Mouse (Mus musculus) cerebral cortex, adult 2 months (tissue): ENCODE results near the gene Relch.

Experiments used
- WGBS: fragments of 180-500 bp; shearing (Covaris S2); methylation state at CpG from one replicate; pipeline ENCODE4 v1.1.7; 2018; 5-methylcytosine and 5-hydroxymethylcytosine counted together

The Relch gene

GRCm38 (mm10) chr1:105663171-105663961 lies at the start of gene Relch, which contains the start of gene Pign:
Gene Relch, plus strand, starts transcription at chr1:105663861.
Gene Pign, minus strand, starts transcription at chr1:105663677.
- WGBS, result under 1% methylated on average over 41 of the region's 41 CpGs

DNA sequence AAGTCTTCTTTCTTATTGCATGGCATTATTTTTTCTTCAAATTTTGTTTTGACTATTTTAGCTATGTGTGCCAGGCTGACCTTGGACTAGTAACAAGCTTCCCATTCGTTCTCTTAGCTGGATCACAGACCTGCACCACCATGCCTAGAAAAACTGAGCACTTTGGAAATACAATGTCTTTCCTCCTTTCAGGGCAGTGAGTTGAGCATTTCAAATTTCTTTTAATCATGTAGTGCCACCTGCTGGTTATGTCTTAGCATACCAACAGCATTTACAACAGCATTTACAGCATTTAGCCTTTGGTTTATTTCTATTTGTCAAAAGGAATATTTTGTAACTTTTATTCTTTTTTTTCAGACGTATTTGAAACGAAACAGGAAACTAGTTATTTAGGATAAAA lies 33.2 kb upstream of the Relch start:
- WGBS, result 19% methylated on average over 3 of the region's 3 CpGs

GRCm38 (mm10) chr1:105644093-105644492 lies 19.6 kb upstream of the Relch start:
- 91% methylated on average over 3 of the region's 3 CpGs for WGBS

DNA sequence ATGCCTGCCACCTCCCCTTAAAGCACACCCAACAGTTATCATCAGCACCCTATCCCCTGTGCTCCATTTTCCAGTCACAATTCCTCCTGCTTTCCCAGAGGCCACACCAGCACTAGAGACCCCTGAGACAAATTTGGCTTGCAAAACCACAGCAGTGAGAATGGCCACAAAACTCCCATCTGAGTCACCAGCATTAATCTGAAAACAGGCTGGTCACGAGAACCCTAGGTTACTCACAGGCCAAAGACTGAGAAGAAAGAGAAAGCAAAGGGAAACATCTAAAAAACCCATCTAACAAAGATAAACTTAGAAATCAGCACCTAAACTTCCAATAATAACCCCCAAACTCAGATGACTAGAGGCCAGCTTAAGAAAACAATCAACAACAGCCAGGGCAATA lies 13.0 kb upstream of the Relch start:
- WGBS, result 89% methylated on average over 1 of the region's 1 CpGs

DNA sequence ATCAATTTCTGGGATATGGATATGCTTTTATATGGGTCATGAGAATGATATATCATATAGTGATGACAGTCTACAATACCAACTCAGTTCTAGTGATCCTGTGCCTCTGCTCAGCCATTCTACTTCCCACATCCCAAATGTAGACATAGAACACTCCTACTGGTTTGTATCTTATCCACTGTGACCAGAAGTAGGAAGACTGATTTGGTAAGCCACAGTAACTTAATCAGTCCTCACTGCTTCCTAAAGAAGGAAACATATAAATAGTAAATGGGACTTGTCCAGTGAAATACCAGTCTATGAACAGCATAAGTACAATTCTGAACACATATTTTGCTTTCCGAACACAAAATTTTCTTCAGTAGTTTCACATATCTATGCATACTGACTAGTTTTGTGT lies 9.7 kb upstream of the Relch start:
- 83% methylated on average over 1 of the region's 1 CpGs for WGBS

- 11% methylated on average over 3 of the region's 3 CpGs for WGBS
Observed at GRCm38 (mm10) chr1:105660015-105660414, 3.6 kb upstream of the Relch start.

DNA sequence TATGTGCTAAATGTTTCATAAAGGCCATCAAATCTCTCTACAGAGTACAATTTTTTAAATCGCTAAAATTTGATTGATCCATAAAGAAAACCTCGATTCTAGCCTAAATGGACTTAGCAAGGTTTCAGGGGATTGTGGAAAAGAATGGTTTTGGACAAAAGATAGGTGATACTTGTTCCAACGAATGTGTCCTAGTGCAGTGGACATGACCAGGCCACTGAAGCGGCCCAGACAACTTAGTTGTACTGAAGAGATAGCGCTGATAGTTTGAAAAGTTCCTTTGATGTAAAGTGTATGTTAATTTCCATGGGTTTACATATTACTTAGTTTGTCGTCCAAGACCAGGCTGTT lies 866 bp upstream of the Relch start:
- WGBS, result 7% methylated on average over 6 of the region's 6 CpGs

DNA sequence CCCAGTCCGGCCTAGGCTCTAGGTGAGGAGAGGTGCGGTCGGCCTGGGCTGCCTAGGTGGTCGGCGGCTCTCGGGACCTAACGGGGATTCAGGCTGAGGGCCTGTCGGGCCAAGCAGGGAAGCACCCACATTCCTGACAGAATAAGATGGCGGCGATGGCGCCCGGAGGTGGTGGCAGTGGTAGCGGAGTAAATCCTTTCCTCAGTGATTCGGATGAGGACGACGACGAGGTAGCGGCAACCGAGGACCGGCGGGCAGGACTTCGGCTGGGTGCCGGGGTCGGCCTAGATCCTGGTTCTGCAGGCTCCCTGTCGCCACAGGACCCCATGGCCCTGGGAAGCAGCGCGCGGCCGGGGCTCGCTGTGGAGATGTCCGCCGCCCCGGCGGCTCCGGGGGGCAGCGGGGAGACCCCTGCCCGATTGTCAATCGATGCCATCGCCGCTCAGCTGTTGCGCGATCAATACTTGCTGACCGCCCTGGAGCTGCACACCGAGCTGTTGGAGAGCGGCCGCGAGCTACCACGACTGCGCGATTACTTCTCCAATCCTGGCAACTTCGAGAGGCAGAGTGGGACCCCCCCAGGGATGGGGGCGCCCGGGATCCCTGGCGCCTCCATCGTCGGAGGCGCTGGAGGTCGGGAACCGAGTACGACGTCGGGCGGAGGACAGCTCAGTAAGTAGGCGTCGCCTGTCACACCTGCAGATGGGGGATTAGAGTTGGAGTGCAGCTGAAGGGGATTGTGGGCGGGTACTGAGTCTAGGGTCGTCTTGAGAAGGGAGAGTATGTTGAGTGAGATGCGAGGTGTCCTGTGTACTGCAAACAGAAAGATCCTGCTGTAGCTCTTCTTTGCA lies 526 bp downstream of the Relch start:
- WGBS, result under 1% methylated on average over 68 of the region's 68 CpGs

DNA sequence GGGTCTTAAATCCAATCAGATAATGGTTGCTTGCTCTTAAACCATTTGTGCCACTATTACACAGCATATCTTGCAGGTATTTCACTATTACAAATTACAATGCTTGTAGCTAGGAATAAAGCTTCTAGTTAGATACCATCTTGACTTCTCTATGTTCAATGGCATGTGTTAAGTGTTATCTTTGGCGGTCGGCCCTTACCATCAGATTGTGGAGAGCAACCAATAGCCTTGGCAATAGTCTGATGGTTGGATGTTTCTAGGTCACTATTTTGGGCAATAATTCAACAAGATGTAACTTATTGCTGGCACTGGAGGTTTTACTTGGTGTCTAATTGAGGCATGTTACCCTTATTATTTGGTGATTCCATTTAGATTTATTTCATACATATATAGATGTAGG lies 11.1 kb downstream of the Relch start:
- 84% methylated on average over 2 of the region's 2 CpGs for whole genome bisulfite sequencing

DNA sequence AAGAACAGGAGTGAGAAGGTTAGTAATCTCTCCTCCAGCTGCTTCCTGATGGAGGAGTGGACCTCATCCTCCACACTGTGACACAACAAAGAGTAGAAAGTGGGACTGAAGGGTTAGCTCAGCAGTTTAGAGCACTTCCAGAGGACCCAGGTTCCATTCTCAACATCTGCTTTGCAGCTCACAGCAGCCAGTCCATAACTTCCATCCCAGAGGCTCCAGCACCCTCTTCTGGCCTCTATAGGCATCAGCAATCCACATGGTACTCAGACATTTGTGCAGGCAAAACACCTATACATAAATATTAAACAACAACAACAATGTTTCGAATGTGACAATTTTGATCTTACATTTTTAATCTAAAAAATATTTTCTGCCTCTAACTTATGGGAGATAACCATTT lies 16.9 kb downstream of the Relch start:
- WGBS, result 92% methylated on average over 1 of the region's 1 CpGs

DNA sequence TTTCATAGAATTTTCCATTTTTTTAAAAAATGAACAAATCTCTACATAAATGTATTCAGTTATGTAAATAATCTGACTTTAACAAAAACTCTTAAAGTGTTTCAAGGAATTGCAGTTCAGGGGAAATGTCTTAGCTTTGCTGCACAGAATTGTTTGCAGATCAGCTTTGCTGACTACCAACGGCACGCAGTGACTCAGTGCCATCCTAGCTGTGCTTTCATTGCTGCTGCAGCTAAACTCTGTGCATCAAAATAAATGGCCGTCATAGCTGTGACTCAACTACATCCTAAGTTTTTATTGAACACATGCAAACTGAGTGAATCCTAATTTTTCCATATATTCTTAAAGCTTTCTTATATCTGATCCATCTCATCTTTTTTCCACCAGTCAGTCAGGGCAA lies 21.8 kb downstream of the Relch start:
- 38% methylated on average over 3 of the region's 3 CpGs for WGBS

GRCm38 (mm10) chr1:105695581-105695980 lies 31.9 kb downstream of the Relch start:
- 79% methylated on average over 2 of the region's 2 CpGs for WGBS

DNA sequence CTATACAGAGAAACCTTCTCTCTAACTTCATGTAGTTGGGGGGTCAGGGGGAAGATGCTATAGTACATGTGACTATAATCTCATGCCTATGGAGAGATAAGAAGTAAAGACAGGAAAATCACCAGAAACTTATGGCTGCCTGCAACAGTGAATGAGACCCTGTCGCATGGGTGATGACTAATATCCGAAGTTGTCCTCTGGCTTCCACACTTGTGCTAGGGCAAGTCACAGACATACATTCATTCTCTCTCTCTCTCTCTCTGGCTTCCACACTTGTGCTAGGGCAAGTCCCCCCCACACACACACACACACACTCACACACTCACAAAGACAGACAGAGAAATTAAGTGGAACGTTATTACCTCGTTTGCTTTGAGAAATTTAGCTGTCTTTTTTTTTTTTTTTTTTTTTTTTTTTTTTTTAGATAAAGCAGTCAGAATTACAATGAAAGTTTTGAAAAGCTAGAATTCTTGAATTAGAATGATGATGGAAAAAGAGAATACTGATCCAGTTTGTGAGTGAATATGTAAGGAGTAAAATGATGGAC lies 37.4 kb downstream of the Relch start:
- WGBS, result 63% methylated on average over 4 of the region's 4 CpGs

DNA sequence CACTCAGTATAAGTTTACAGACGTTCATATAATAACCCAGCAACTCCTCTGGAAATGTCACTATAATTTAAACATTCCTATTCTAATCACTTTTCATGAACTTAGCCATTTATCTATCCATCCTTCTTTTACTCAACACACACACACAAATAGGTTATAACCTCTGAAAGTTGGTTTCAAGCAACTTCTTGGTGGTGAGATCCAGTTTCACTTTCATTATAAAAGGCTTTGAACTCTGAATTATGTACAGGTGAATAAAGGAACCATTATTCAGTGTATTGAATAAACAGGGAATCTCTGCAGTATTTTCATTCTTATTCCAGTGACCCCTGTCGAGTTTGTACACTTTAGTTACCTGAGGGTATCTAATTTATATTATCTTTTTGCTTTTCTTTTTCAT lies 45.8 kb downstream of the Relch start:
- 74% methylated on average over 2 of the region's 2 CpGs for WGBS

GRCm38 (mm10) chr1:105711227-105711626 lies 47.6 kb downstream of the Relch start:
- WGBS, result 9% methylated on average over 1 of the region's 1 CpGs

DNA sequence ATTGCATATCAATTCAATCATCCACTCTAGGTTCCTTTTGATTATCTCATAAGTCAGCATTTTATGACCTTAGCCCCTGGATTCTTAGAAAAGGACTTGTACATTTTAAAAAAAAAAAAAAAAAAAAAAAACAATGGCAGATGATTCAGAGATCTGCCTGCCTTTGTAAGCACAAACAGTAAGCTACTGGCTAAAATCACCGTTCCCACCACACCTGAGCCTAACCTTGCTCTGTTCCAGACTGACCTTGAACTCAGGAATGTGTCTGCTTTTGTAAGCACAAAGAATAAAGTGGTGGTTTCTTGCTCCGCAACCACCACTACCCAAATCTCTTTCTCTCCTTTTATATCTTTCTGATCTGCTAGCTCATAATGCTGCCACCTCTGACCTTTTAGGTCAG lies 49.2 kb downstream of the Relch start:
- WGBS, result 99% methylated on average over 2 of the region's 2 CpGs

DNA sequence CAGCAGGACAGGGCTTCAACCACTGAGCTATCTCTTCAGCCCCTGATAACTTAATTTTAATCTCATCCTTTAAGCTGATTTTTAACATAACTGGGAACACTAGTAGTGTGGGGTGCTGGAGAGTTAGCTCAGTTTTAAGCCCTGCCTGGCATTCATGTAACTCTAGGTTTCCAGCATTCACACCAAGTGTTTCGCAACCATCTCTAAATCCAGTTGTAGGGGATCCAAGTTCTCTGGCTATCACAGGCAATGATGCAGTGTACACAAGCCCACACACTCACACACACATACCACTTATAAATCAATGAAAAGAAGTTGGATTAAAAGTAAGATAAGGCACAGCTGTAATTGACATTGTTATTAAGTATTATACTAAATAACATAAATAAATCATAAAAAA lies 54.7 kb downstream of the Relch start:
- WGBS, result 87% methylated on average over 1 of the region's 1 CpGs

GRCm38 (mm10) chr1:105729246-105729645 lies 65.6 kb downstream of the Relch start:
- WGBS, result 96% methylated on average over 13 of the region's 13 CpGs

- 79% methylated on average over 3 of the region's 3 CpGs for WGBS
Observed at GRCm38 (mm10) chr1:105735318-105735717, 71.7 kb downstream of the Relch start.

DNA sequence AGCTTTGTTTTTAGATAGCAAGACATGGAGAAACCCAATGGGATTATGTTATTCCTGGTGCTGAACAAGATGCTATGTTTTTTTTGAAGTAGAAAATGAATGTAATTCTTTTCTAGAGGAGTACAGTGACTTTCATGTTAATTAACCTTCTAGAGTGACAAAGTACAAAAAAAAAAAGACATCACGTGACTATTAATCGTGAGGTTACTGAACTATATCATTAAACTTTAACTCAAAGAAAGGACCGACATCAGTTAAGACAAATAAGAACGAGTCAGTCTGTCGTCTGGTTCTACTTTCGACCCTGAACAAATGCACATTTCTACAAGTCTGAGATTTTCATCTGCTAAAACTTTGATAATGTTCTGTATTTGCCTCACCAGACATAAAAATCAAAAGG lies 74.7 kb downstream of the Relch start:
- 90% methylated on average over 6 of the region's 6 CpGs for WGBS

- 56% methylated on average over 1 of the region's 1 CpGs for WGBS
Observed at GRCm38 (mm10) chr1:105742481-105742880, 78.8 kb downstream of the Relch start.

DNA sequence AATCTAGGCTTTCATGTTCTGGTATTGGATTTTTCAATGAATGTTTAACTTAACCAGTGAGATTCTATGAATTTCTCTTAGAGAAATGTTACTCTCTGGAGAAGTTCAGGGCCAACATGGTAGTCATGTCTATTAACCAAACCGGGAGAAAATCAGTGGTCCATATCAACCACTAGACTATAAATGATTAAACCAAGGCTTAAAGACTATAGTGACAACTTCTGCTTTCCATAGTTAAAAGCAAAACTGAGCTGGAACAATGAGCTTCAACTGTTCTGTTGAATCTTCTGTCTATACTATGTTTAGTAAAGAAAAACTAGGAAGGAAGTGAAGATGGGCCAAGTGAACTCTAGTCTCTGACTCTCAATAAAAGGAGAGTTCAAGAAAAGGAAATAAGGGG lies 82.8 kb downstream of the Relch start:
- 92% methylated on average over 1 of the region's 1 CpGs for WGBS
